Mouse (Mus musculus) Muller cell, postnatal 12 days (primary cell): ENCODE measurements around the gene Enpp3.
A peak's percentile ranks its signal among the peaks of the same experiment; 100 is the strongest.

ENCODE experiments used
- DNase-seq: peaks from one replicate; pipeline ENCODE4 v3.0.0-alpha.2; 2015; ENCODE audit errors: inconsistent ontology term

Enpp3 gene

GRCm38 (mm10) chr10:24842676-24843075 lies at the start of gene Enpp3:
Gene Enpp3 (minus strand): TSS chr10:24842823.
- peak; percentile 63 for DNase-seq

- DNase-seq, result no peak
Measured at GRCm38 (mm10) chr10:24888343-24888742, 45.7 kb upstream of the Enpp3 start.

GRCm38 (mm10) chr10:24886008-24886407 lies 43.4 kb upstream of the Enpp3 start:
- no peak for DNase-seq

- no peak for DNase-seq
Measured at GRCm38 (mm10) chr10:24873624-24874023, 31.0 kb upstream of the Enpp3 start.

- DNase-seq, result peak; percentile 98
Measured at GRCm38 (mm10) chr10:24869760-24870290, 27.2 kb upstream of the Enpp3 start, which contains the start of gene Med23. Gene Med23 (plus strand): TSS chr10:24869986.

GRCm38 (mm10) chr10:24864434-24864833 lies 21.8 kb upstream of the Enpp3 start:
- DNase-seq, result no peak

GRCm38 (mm10) chr10:24863146-24863545 lies 20.5 kb upstream of the Enpp3 start:
- no peak for DNase-seq

- peak; percentile 64 for DNase-seq
Measured at GRCm38 (mm10) chr10:24841998-24842397, 625 bp downstream of the Enpp3 start.

GRCm38 (mm10) chr10:24840795-24841194 lies 1.8 kb downstream of the Enpp3 start:
- no peak for DNase-seq

- peak; percentile 36 for DNase-seq
Measured at GRCm38 (mm10) chr10:24836366-24837038, 6.1 kb downstream of the Enpp3 start.

GRCm38 (mm10) chr10:24835702-24836342 lies 6.8 kb downstream of the Enpp3 start:
- DNase-seq, result peak; percentile 33

- DNase-seq, result no peak
Measured at GRCm38 (mm10) chr10:24834634-24835371, 7.8 kb downstream of the Enpp3 start.

- DNase-seq, result no peak
Measured at GRCm38 (mm10) chr10:24832306-24832705, 10.3 kb downstream of the Enpp3 start.

- DNase-seq, result no peak
Measured at GRCm38 (mm10) chr10:24831377-24832095, 11.1 kb downstream of the Enpp3 start.

- DNase-seq, result peak; percentile 69
Measured at GRCm38 (mm10) chr10:24830448-24830847, 12.2 kb downstream of the Enpp3 start.

- no peak for DNase-seq
Measured at GRCm38 (mm10) chr10:24828136-24828535, 14.5 kb downstream of the Enpp3 start.

- DNase-seq, result no peak
Measured at GRCm38 (mm10) chr10:24826130-24826529, 16.5 kb downstream of the Enpp3 start.

- no peak for DNase-seq
Measured at GRCm38 (mm10) chr10:24825456-24826081, 17.1 kb downstream of the Enpp3 start.

GRCm38 (mm10) chr10:24824621-24825020 lies 18.0 kb downstream of the Enpp3 start:
- DNase-seq, result no peak

- DNase-seq, result no peak
Measured at GRCm38 (mm10) chr10:24823697-24824535, 18.7 kb downstream of the Enpp3 start.
